Mouse (Mus musculus): Measurements from ENCODE around the gene D130043K22Rik.
A peak's percentile ranks its signal among the peaks of the same experiment; 100 is the strongest.
"Not testable (repeated sequence)": the region's sequence is repeated elsewhere in the genome, so short reads cannot be mapped to it uniquely, and the experiment has no call there.

D130043K22Rik gene

GRCm38 (mm10) chr13:24831353-24832130 lies 13.4 kb upstream of the D130043K22Rik start, which contains the start of the genes Acot13 and Tdp2:
Acot13 (minus strand) TSS chr13:24831540.
Tdp2 (plus strand) TSS chr13:24831679.
- DNase-seq (ENCODE audit: extremely low read depth, insufficient read length, low spot score) = peak; percentile 99

DNA sequence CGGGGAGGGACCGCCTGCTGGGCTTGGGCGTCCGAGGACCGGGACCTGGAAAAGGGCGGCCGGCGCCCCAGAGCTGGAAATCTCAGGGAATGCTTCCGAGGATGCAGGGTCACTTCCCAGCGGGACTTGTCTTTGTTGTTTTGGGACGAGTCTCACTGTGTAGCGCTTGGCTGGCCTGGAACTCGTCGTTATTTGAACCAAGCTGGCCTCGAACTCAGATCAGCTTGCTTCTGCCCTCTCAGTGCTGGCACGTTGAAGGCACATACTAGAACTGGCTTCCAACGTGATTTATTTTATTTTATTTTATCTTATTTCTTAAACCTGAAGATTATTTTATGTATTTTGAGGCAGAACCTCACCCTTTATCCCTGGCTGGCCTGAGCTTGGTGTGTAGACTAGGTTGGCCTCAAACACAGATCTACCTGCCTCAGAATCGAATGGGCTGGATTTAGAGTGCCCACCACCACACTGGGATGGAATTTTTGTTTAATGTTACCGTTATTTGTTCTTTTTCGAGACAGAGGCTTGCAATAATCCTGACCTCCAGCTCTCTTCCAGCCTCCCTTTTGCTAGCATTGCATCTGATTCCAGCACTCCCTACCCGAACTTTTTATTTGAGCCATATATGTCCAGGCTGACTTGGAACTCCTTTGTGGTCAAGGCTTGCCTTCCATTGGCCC lies 12.7 kb upstream of the D130043K22Rik start:
- DNase-seq (ENCODE audit: extremely low read depth, insufficient read length, low spot score) = no peak

GRCm38 (mm10) chr13:24832811-24833155 lies 12.2 kb upstream of the D130043K22Rik start:
- no peak for DNase-seq (ENCODE audit: extremely low read depth, insufficient read length, low spot score)

- DNase-seq (ENCODE audit: extremely low read depth, insufficient read length, low spot score) = not testable (repeated sequence)
These were observed 7.2 kb upstream of the D130043K22Rik start for GRCm38 (mm10) chr13:24837765-24838164.

DNA sequence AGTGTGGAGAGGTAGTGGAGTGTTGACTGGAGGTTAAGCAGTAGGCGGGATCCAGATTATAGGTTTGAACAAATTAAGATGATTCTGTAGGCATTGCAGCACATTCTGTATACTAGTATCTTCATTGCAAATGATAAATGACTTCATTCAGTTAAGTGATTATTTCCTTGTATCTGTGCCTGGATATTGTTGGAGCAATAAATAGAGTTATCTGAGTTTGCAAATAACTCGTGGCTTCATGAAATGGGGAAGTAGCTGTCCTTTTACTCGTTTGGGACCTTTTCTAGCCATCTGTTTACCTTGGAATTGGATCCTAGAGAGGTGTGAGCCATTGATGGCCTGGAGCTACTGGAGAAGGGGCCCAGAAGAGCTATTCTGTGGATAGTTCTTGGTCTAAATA lies 5.1 kb upstream of the D130043K22Rik start:
- no peak for DNase-seq (ENCODE audit: extremely low read depth, insufficient read length, low spot score)

DNA sequence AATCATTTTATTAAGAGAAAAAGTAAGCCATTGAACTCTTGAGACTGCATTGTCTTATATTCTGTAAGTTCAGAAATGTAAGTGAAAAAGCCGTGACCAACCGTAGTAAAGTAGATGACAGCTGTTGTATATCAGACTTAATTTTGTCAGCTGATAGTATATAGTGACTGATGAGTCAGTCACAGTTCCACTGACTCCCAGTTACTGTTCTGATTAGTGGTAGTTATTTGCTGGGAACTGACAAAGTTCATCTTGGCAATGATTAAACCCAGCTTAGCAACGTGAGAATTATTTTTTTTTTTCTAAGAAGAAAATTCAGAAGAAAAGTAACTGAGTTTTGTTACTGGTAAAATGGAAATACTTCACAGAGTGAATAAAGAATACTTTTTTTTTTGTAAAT lies 3.2 kb upstream of the D130043K22Rik start:
- no peak for DNase-seq (ENCODE audit: extremely low read depth, insufficient read length, low spot score)

DNA sequence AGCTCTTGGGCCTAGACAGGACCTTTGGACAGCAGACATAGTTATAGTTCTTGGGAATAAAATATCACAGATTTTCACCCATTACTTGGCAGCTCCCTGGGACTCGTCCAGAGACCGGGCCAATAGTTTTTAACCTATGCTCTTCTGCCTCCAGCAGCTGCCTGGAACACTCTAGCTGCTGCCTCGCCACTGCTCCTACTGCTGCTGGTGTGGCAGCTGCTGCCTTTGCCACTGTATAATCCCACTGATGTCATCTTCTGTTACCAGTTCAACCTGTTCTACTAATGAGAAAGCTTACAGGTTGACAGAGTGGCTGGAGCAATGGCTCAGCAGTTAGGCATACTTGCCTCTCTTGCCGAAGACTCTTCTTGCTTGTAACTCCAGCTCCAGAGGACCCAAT lies 4.4 kb downstream of the D130043K22Rik start:
- DNase-seq (ENCODE audit: extremely low read depth, insufficient read length, low spot score) = no peak

GRCm38 (mm10) chr13:24851989-24852388 lies 7.1 kb downstream of the D130043K22Rik start:
- DNase-seq (ENCODE audit: extremely low read depth, insufficient read length, low spot score) = no peak

DNA sequence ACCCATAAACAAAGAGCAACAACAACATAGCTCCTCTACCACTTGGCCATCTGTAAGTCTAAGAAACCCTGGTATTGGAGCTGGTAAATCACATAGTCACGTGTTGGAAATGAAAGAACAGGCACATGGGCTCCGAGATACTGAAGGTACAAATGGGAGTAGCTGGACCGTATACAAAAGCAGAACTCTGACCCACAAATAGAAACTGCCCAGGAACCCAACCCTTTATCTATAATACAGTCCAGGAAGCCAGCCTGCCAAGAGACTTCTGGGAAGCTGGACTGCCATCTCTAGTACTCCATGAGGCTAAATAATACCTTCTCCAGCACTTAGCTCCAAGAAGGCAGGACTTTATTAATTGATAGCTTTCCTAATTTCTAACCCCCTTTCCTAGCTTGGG lies 7.6 kb downstream of the D130043K22Rik start:
- no peak for DNase-seq (ENCODE audit: extremely low read depth, insufficient read length, low spot score)

DNA sequence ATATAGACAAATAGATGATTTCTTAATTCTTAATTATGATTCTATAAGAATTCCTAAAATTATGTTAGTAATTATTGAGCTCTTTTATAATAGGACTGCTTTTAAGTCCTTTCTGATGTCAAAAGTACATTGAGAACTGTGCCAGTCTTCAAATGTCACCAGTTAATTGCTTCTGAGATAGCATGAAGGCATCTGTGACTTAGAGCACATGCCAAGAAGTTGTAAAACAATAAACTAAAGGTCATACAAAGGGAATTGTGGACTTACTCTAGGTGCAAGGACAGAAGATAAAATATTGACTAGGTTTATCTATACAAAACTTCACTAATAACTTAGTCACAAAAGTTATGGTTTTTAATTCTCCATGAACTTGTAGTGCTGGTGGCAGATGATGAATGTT lies 14.2 kb downstream of the D130043K22Rik start:
- no peak for DNase-seq (ENCODE audit: extremely low read depth, insufficient read length, low spot score)

DNA sequence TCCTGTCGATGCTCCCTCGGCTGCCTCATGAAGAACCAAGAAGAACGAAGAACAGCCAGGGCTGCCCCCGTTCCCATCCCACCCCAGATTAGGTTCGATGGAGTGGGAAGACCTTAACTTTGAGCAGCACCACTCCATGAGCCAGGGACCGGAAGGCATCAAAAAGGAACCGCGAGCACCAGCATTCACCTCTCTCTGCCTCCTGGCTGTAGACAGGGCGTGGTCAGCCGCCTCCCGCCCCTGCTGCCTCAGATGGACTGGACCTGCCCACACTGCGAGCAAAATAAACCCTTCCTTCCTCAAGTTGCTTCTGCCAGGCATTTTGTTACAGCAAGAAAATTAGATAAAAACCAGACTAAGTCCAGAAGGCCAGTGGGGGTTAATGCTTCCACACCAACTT lies 16.1 kb downstream of the D130043K22Rik start:
- DNase-seq (ENCODE audit: extremely low read depth, insufficient read length, low spot score) = no peak

DNA sequence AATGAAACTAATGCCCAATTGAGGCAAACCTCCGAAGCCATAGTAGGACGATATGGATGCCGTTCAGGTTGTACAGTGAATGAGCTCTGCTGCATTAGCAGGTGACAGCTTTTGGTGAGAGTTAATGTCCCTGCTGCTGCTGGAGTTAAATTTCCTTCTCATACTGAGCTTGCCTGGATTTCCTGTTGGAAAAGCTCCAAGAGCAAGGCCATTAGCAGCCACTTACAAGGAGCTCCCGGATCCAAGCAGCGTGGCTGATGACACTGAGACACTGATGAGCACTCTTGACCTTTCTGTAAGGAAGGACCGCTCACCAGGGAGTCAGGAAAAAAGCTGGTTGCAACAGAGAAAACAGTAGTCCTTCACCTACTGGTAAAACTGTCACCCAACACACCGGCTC lies 17.1 kb downstream of the D130043K22Rik start:
- no peak for DNase-seq (ENCODE audit: extremely low read depth, insufficient read length, low spot score)

GRCm38 (mm10) chr13:24862520-24862919 lies 17.6 kb downstream of the D130043K22Rik start:
- DNase-seq (ENCODE audit: extremely low read depth, insufficient read length, low spot score) = no peak

DNA sequence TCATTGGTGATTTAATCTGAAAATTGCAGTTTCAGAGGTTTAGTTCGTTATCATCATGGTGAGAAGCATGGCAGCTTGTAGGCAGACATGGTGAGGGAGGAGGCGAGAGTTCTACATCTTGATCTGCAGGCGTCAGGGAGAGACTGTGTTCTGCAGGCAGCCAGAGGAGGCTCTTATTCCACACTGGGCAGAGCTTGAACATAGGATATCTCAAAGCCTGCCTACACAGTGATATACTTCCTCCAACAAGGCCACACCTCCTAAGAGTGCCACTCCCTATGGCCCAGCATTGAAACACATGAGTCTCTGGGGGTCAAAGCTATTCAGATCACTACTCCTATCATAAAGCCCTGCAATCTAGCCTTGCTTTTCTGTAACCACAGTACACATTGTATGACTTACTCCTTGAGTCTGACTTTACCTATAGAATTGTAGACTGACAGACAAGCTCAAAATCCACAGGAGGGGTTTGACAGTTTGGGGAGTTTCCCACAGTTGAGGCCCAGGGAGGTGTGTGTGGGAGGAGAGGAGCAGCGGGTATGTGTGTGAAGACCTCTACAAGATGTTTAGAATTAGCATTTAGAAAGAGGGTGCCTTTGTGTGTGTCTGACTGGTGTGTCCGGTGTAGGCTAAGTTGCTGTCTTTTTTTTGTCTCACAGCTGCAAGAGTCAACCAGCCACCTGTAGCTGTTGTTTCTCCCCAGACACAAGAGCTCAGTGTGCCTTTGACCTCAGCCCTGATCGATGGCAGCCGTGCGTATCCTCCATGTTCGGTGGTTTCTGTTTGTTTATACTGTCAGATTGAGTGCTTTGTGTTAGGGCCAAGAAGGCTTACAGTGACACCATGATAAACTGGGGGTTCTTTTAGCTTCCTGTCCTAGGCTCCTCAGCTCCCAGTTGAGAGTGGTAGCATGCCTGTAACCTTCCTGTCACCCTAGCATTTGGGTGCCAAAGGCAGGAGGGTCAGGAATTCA lies 21.8 kb downstream of the D130043K22Rik start:
- DNase-seq (ENCODE audit: extremely low read depth, insufficient read length, low spot score) = no peak

DNA sequence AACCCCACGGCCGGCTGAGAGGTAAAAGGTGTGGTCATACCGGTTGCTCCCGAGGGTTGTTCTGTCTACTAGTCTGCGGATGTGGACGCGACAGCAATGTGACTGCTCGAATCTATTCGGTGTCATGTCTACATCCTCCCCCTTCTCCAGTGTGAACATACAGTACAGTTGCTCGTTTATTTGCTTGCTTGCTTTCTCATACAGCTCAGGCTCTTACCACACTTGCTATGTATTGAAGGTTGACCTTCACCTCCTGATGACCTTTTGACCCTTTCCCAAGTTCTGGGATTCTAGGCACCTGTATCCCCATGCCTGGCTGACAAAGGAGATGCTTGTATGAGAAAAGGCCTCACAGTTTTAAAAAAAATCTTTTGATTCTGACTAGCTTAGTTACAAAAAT lies 22.9 kb downstream of the D130043K22Rik start:
- DNase-seq (ENCODE audit: extremely low read depth, insufficient read length, low spot score) = no peak

GRCm38 (mm10) chr13:24868233-24868632 lies 23.3 kb downstream of the D130043K22Rik start:
- no peak for DNase-seq (ENCODE audit: extremely low read depth, insufficient read length, low spot score)

GRCm38 (mm10) chr13:24879359-24880040 lies 34.6 kb downstream of the D130043K22Rik start:
- DNase-seq (ENCODE audit: extremely low read depth, insufficient read length, low spot score) = no peak

GRCm38 (mm10) chr13:24880208-24880607 lies 35.3 kb downstream of the D130043K22Rik start:
- DNase-seq (ENCODE audit: extremely low read depth, insufficient read length, low spot score) = no peak

DNA sequence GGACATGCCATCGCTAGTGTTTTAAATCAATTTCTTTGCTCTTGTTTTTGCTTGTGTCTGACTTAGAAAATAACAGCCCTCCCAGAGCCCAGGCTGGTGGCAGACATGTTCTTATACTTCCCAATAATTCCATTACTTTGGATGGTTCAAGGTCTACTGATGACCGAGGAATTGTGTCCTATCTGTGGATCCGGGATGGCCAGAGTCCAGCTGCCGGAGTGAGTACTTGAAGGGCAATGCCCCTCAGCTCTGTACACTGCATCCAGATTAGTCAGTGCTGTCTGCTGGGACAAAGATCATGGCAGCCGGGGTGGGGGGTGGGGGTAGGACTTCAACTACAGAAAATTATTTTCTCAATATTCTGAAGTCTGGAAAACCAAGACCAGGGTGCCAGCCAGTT lies 35.8 kb downstream of the D130043K22Rik start:
- DNase-seq (ENCODE audit: extremely low read depth, insufficient read length, low spot score) = no peak

- no peak for DNase-seq (ENCODE audit: extremely low read depth, insufficient read length, low spot score)
These were observed 37.5 kb downstream of the D130043K22Rik start for GRCm38 (mm10) chr13:24882411-24882810.
